Mouse (Mus musculus): ENCODE measurements at regions not wholly inside any gene's neighbourhood (a gene's known extent, or its start where the extent isn't known, plus 50 kb on each side); places are given as distances from the start of the nearest gene placed in this dataset.

DNA sequence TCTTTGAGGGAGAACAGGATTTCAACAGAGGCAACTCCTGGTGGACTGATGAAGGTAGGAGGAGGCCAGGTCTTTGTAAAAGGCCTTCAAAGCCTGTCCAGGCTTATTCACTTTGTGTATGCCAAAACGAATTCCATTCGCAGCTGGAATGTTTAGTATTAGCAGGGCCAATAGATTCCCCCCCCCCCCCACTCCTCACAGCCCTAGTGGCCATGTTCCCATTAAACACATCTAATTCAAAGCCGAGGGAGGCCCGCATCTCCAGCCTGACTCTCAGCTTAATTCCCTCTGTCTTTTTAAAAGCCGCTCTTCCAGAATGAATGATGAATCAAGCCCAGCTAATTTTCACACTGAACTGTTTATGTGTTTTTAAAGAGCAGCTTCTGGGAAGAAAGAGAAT is 205.5 kb downstream of the Etnk1 start:
- no peak for DNase-seq (ENCODE audit: low read depth, low spot score)

DNA sequence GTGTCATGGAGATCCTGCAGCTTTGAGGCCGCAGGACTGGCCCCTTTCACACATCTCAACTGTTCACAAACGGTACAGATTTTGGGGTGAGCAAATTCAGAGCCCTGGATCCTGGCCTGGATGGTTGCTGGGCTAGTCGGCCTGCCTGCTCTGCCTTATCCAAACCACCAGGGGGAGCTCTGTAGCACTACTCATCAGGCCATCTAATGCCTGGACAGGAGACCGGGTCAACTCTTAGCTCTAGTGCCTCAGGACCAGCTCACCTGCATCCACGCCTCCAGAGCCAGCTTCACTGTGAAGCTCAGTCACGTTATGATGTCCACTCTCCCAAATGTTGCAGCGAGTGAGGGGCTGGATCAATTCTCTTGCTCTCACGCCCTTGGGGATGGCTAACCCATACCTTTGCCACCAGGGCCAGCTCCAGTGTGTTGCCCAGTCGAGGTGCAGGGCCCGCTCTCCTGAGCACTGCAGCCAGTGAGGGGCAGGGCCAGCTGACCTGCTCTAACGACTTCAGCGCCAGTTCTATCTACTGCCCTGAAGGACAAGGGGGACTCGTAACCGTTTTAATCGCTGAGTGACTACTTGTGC is 206.8 kb downstream of the Etnk1 start:
- peak; percentile 67 for DNase-seq (ENCODE audit: low read depth, low spot score)

DNA sequence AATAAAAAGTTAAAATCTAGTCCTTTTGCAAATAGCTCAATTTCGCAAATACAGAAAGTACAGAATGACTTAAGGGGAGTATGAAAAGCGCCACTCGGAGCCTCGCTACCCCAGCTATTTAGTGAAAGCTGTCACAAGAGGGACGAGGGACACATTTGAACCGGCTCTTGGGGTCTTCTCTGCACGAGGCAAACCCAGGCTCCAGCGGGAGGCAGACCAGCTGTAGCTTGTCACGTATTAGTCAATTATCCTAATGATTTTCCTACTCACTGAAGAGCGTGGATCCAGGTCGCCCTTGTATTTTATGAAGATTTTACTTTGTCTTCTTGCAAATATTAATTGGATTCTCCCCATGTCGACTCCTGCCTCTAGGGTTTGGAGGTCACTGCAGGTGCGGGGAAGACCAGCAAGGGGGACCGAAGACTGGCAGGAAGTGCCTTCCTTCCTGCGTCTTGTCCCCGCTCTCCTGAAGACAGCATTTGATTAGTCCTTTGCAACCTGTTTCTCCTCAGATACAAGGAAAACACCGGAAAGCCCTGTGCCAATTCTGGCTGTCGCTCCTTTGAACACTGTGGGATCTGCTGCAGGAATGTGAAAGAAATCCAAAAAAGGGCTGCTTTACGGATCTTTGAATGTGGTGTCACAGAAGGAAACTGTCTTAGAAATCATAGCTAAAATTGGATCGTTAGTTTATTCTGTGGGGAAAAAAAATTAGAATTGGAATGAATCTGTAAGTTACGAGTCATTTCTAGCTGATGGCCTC is 209.1 kb downstream of the Etnk1 start:
- no peak for DNase-seq (ENCODE audit: low read depth, low spot score)

DNA sequence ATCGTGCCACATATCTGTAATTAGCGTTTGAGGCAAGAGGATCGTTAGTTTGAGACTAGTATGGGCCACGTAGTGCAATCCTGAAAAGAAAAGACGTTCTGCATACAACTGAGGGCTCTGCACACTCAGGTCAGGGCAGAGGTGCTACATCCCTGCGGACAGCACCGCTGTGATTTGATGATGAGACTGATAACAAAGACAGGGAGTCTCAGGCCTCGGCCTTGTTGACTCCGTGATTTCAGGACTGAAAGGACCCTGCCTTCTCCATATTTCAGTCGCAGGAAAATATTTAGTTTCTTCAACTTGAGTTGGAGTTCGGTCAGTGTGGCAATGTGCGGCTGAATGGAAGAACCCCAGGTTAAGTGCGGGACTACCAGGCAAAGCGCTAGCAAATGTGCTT is 210.1 kb downstream of the Etnk1 start:
- no peak for DNase-seq (ENCODE audit: low read depth, low spot score)

DNA sequence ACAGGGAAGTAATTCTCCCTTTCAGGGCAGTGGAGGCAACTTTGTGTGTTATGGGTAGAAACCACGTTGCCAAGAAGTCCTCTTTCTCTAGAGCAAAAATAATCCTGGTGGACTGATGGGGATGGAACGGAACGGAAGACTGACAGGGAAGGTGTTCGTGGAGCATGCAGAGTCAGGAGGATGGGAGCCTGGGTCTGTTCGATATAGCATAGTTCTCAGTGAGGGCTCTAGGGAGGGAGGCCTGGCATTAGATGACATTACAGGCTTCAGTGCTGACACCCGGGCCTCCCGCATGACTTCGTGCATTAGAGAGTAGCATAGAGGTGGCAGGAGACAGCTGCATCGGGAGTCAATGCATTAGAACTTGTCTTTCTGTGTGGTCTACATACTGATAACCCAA is 211.1 kb downstream of the Etnk1 start:
- DNase-seq (ENCODE audit: low read depth, low spot score), result no peak

DNA sequence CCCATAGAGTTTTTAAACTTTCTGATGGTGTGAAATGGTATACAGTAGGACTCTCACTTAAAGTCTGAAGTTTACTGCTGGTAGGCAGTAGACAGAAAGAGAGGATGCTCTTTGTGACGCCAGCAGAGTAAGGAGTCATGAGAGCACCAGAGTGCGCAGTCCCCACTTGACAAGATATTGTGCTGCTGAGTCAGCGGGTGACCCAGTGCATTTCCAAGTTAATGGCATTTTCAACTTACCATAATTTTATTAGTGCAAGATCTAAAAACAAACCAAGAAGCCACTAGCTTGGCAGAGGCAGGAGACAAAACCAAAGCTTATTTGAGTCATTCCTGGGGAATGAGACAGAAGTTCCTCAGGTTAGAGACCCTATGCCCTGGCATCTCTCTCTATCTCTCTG is 213.5 kb downstream of the Etnk1 start:
- no peak for DNase-seq (ENCODE audit: low read depth, low spot score)

- DNase-seq (ENCODE audit: low read depth, low spot score), result no peak
These were observed 219.8 kb downstream of the Etnk1 start for GRCm38 (mm10) chr6:143386597-143387450.

DNA sequence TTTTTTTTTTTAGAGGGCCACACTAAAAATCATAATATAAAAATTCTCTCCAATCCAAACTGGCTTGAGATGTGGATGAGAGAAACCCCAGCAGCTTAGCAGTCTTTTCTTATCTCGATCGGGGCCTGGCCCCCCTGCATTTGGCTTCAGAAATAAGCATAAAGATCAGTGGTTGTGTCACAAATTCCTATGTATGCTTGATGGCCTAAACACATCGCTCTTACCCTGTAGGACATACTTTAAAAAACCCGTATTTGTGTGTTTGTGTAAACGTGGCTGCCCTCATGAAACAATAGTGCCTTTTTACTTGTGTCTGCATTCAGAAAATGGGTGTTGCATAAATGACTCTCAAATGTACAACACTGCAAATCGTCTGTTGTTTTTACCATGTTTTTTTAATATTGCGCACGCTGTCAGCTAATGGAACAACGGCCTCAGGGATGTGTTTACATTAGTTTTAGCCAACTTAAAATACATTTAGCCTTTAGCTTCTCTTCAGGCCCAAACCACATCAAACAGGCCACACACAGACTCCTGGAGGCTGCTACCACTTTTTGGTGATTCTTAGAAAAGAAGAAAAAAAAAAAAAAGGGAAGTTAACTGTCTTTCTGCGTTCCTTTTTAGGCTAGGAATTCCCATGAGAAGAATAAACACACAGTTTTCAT is 226.7 kb downstream of the Etnk1 start:
- DNase-seq (ENCODE audit: low read depth, low spot score), result no peak

DNA sequence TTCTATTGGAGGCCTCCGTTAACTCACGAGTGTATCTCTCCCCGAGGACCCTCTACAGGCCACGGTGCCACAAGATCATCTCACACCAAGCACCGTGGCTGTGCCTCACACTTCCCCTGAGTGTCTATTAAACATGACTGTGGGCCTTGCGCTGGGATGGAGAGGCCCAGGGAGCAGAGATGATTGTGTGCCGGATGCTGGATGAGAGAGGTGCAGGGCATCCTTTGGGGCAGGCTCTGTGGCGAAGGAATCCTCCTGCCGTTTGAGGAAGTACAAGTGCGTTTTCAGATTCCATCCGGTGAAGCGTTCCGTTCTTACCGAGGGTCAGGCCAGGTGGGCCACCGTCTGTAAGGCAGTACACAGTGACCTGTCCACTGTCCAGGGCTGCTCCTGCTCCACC is 227.4 kb downstream of the Etnk1 start:
- no peak for DNase-seq (ENCODE audit: low read depth, low spot score)

DNA sequence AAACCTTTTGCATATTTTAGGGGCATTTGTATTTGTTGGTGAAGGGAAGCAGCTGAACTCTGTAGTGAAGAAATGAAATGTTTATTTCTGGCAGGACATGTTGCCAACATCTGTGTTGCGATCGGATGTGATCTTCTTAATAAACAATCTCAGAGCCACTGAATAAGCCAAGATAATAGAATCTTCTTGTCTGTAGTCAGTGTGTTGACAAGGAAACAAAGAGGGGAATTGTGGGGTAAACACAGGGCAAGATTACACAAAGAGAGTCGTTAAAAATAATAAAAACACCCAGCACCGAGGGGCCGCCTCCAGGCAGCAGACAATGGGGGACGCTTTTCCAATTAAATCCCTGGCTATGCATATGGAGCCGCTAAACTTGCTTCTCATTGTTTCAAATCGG is 234.4 kb downstream of the Etnk1 start:
- no peak for DNase-seq (ENCODE audit: low read depth, low spot score)

DNA sequence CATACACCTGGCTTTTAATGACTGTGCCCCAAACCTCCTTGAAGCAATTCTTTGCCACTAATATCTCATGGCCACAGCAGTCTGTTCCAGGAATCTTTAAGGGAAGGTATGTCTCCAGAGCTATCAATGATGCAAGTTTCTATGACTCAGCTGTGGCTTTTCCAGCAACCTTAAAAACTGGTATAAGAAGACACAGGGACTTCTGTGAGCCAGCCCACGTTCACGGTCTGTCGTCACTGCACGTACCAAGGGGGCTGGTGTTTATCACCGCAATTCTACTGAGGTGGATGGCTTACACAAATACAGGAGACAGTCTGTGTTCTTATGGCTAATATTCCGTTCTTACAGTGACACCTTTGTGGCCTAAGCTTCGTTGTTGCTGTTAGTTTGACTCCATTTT is 234.9 kb downstream of the Etnk1 start:
- no peak for DNase-seq (ENCODE audit: low read depth, low spot score)

- DNase-seq (ENCODE audit: low read depth, low spot score), result no peak
These were observed 235.7 kb downstream of the Etnk1 start for GRCm38 (mm10) chr6:143402766-143403165.

GRCm38 (mm10) chr6:143404521-143404920 is 237.5 kb downstream of the Etnk1 start:
- no peak for DNase-seq (ENCODE audit: low read depth, low spot score)

DNA sequence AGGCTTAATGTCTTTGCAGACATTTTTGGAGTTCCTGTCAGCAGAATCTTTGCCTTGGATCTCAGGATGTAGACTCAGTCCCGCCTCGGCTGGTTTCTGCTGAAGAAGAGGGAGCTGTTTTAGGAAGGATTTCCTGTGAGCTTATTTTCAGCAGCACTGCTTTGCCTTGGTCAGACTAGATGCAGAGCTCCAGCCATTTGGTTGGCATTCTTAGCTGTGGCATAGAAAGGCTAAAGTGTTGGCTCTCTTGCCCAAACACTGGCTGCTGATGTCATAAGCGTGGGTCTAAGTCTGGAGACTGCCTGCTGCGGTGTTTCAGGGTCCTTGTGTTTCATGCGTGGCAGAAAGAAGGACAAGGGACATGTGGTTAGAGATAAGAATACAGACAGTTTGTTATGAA is 245.0 kb downstream of the Etnk1 start:
- DNase-seq (ENCODE audit: low read depth, low spot score), result no peak

DNA sequence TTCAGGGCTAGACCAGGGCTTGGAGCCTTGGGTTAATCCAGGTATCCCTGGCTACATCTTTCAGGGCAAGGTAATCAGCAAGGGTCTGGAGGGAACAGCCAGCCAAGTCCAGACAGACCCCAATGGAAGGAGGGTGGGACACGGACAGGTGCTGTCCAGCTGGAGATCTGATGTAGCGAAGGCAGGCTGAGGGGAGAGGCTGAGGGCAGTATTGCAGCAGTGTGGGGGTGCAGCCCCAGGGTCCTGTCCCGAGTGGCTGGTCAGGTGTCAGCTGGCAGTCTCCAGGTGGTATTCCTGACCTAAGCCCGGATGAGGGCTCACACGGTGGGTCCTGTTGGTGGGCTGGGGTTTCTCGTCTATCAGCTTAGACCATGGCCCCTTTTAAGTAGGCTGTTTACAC is 245.7 kb downstream of the Etnk1 start:
- DNase-seq (ENCODE audit: low read depth, low spot score), result no peak

DNA sequence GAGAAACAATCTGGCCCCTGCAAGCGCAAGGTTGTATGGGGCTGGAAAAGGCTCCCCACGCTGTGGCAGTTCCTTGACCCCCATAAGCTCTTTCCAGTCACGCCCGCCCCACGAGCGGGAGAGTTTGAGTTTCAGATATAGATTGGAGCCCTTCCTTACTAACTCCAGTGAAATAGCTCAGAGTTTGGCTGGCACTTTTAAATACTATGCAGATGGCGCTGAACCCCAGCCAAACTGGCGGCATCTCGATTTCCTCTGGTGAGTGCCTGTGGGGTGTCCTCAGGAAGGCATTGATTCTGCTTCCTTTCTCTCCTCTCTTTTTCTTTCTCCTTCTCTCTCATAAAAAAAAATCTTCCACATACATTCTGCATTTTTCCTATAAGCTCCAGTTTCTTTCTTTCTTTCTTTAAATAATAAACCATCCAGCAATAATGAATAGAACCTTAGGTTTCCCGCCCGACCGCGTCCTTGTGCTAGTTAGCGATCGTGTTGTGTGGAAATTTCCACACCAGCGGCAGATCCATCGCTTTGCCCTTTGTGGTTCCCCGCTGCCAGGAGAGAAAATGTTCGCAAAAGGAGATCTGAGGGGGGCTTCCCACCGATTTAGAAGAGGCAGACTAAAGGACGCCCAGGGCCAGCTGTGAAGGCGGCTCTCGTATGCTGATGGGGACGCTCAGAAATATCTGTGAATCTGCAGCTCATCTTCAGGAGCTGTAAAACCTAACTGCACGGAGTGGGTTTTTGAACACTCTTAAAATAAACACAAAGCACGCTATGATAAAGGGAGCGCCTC is 247.8 kb downstream of the Etnk1 start:
- no peak for DNase-seq (ENCODE audit: low read depth, low spot score)

DNA sequence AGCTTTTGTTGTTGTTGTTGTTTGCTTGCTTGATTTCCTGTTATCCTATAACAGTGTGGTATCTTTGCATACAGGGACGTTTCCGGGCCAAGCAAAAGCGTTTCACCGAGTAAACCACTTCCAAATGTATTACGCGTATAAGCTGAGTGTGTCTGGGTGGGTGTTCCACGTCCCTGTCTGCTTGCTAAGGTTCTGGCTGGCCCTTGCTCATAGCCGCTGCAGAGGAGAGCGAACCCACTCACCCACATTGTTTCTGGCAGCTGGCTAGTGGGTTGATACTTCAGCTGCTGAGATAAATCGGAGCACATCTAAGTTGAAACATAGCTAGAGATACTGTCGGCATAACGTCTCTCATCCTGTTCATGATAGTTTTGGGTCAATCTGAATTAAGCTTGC is 248.4 kb downstream of the Etnk1 start:
- no peak for DNase-seq (ENCODE audit: low read depth, low spot score)

GRCm38 (mm10) chr6:143419872-143420271 is 252.9 kb downstream of the Etnk1 start:
- DNase-seq (ENCODE audit: low read depth, low spot score), result no peak

DNA sequence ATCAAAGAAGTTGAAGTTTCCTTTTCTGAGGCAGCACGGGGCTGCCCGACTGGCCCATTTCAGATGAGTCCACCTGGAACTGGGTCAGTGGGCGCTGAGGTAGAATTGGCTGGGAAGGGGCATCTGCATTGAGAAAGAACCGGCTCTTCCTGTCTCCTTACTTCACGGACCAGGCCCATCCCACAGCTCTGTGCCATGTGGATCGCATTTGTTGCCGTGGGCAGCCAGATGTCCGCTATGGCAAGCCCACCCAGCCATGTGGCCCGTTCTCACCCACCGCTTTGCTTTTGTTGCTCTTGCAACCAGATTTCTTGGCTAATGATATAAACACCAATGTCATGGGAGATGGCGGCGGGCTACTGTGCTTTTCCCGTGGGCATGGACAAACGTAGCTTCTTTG is 256.0 kb downstream of the Etnk1 start:
- no peak for DNase-seq (ENCODE audit: low read depth, low spot score)

- DNase-seq (ENCODE audit: low read depth, low spot score), result peak; percentile 30
These were observed 258.3 kb downstream of the Etnk1 start for GRCm38 (mm10) chr6:143425182-143425829.
